Mouse (Mus musculus) megakaryocyte, embryonic 14.5 days (primary cell): Measurements from ENCODE around the gene Sema5a.

Experiments used
- FLI1 ChIP-seq: IDR thresholded peaks from 2 replicates; pipeline ENCODE4 v1.6.1; 2012; ENCODE audit warnings: low read length, inconsistent platforms, mixed read lengths
- GATA1 ChIP-seq: IDR thresholded peaks from 3 replicates; pipeline ENCODE4 v1.6.1; 2012; ENCODE audit warnings: mixed read lengths, low read length, inconsistent platforms, borderline replicate concordance

- TF ChIP-seq GATA1 = no peak
- no peak for TF ChIP-seq FLI1
These were observed 198.1 kb downstream of the Sema5a start for GRCm38 (mm10) chr15:32442745-32443144.
